Mouse (Mus musculus) C2C12 (cell line): ENCODE results near the gene Rrbp1.

Source experiments
- CEBPB ChIP-seq: IDR thresholded peaks from one replicate; pipeline ENCODE4 v1.6.1; 2011; ENCODE audit warnings: low read depth, mild to moderate bottlenecking, control low read depth, moderate library complexity
- CTCF ChIP-seq: IDR thresholded peaks from one replicate; pipeline ENCODE4 v1.5.1; 2011; ENCODE audit not compliant: control insufficient read depth, insufficient read depth, insufficient read length
- MAX ChIP-seq: IDR thresholded peaks from one replicate; pipeline ENCODE4 v1.6.1; 2011; ENCODE audit warnings: mild to moderate bottlenecking, control low read depth
- MYOD1 ChIP-seq: IDR thresholded peaks from one replicate; pipeline ENCODE4 v1.6.1; 2011; ENCODE audit warnings: low read depth; ENCODE audit not compliant: control insufficient read depth, insufficient read length
- MYOG ChIP-seq: IDR thresholded peaks from one replicate; pipeline ENCODE4 v1.6.1; 2011; ENCODE audit not compliant: control insufficient read depth, insufficient read length; ENCODE audit errors: extremely low read depth
- USF1 ChIP-seq: IDR thresholded peaks from one replicate; pipeline ENCODE4 v1.6.1; 2011; ENCODE audit warnings: low read depth, mild to moderate bottlenecking, control low read depth, moderate library complexity

DNA sequence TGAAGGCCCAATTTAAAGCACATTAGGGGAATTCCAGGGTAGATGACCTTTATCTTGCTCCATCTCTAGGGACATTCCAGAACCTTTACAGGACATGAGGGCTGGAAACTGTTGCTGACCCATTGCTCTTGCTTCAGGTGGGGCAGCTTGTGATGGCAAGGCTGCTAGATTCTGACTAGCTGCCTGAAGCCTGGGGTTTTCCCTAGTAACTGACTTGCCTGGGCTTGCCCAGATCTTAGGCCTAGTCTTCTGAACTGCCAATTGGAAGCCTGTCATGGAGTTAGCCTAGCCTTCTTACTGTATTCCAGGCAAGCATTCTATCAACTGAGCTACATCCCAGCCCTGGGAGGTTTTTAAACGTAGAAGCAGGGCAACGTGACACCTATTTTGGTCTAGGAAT is 101.8 kb downstream of the Rrbp1 start:
- TF ChIP-seq CTCF (no peak), MAX (no peak), USF1 (no peak), MYOD1 (no peak), CEBPB (no peak), MYOG (no peak)
